Mouse (Mus musculus): ENCODE results near the gene Bcor. TPM values are rescaled to one million over a fixed set of nuclear protein-coding genes. Genes with fewer than 3 reads are reported as not detected.

The Bcor gene
- total and polyA plus RNA-seq, 2 experiments: 2.8 to 5.6 TPM

DNA sequence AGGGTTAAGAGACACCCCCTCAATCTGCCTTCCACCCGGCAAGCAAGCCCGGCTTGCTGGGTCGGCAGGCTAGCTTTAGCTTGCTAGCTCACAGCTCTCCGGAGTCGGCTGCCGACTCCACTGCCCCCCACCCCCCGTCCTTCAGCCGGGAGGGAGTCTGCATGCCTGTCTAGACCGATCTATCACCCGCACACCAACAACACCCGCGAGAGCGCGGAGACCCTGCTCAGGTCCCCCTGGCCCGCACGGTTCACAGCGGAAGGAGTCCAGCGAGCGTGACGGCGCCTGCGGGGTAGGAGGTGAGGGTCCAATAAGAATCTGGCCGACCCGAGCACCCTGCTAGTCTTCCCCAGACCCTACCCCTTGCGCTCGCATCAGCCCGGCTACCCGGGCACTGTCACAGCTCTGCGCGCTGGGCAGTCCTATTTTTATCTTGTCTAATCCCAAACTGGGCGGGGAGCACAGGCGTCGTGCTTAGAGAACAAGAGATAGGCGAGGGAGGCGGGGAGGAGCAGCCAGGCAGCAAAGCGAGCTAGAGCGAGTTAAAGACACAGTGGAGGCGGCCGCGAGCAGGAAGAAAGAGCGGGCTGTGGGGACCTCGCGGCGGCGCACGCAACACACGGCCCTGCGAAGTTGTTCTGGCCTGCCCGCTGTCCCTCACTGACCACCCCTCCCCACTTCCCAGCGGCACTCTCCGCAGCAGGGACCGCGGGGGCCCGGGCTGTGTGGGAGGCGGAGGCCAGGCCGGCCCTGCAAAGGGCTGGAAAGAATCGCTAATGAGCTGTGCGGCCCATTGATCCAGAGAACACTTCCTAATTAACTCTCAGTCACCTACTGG is 83.2 kb downstream of the Bcor start:
- DNase-seq (ENCODE audit: extremely low read depth, low read depth, low spot score): peak; percentile 71
- Histone ChIP-seq H3K27me3 (ENCODE audit: control insufficient read depth, insufficient read depth, low read length) (no peaks in the 10 kb centered on the region), H3K36me3 (ENCODE audit: control insufficient read depth, insufficient read depth, low read length) (no peaks in the 10 kb centered on the region), H3K4me1 (ENCODE audit: control insufficient read depth, insufficient read depth, low read length) (peaks cover 11% of the 10 kb centered on the region), H3K27ac (replicated peaks; ENCODE audit: insufficient read depth, low read depth, low read length) (no peak overlapping the region), H3K9ac (ENCODE audit: low read depth, low read length) (peak overlapping the region; percentile 70), H3K79me2 (ENCODE audit: control insufficient read depth, insufficient read depth, low read length) (peaks cover 35% of the 10 kb centered on the region), H3K4me3 (ENCODE audit: insufficient read depth, low read depth, low read length) (peak overlapping the region; percentile 58; the same call in 1 of the 2 replicates)
- no peak for TF ChIP-seq CTCF (IDR thresholded peaks at IDR 0.05; ENCODE audit: low read depth, low read length)
- no peak for TF ChIP-seq POLR2A (IDR thresholded peaks at IDR 0.05; ENCODE audit: extremely low read depth, insufficient read depth, low read length)
- WGBS: 1% methylated on average over 40 of the region's 58 CpGs

GRCm38 (mm10) chrX:12072721-12073120 is 87.4 kb downstream of the Bcor start:
- no peak for TF ChIP-seq POLR2A (IDR thresholded peaks at IDR 0.05; ENCODE audit: extremely low read depth, insufficient read depth, low read length)
- no peak for TF ChIP-seq CTCF (IDR thresholded peaks at IDR 0.05; ENCODE audit: low read depth, low read length)
- no peak overlapping the region for H3K27ac ChIP-seq (replicated peaks; ENCODE audit: insufficient read depth, low read depth, low read length)
- no peak overlapping the region for H3K4me3 ChIP-seq (ENCODE audit: insufficient read depth, low read depth, low read length)
- H3K36me3 ChIP-seq (ENCODE audit: control insufficient read depth, insufficient read depth, low read length): no peaks in the 10 kb centered on the region
- 19% methylated on average over 6 of the region's 6 CpGs for WGBS
- H3K27me3 ChIP-seq (ENCODE audit: control insufficient read depth, insufficient read depth, low read length): no peaks in the 10 kb centered on the region
- H3K4me1 ChIP-seq (ENCODE audit: control insufficient read depth, insufficient read depth, low read length): peaks cover 12% of the 10 kb centered on the region
- H3K9ac ChIP-seq (ENCODE audit: low read depth, low read length): no peak overlapping the region
- H3K79me2 ChIP-seq (ENCODE audit: control insufficient read depth, insufficient read depth, low read length): peaks cover 35% of the 10 kb centered on the region
- no peak for DNase-seq (ENCODE audit: extremely low read depth, low read depth, low spot score)

GRCm38 (mm10) chrX:12068978-12069724 is 91.0 kb downstream of the Bcor start:
- TF ChIP-seq POLR2A (IDR thresholded peaks at IDR 0.05; ENCODE audit: extremely low read depth, insufficient read depth, low read length) (no peak), CTCF (IDR thresholded peaks at IDR 0.05; ENCODE audit: low read depth, low read length) (no peak)
- no peaks in the 10 kb centered on the region for H3K27me3 ChIP-seq (ENCODE audit: control insufficient read depth, insufficient read depth, low read length)
- no peak for DNase-seq (ENCODE audit: extremely low read depth, low read depth, low spot score)
- 64% methylated on average over 26 of the region's 26 CpGs for WGBS
- H3K79me2 ChIP-seq (ENCODE audit: control insufficient read depth, insufficient read depth, low read length): peaks cover 24% of the 10 kb centered on the region
- no peak overlapping the region for H3K4me3 ChIP-seq (ENCODE audit: insufficient read depth, low read depth, low read length)
- H3K9ac ChIP-seq (ENCODE audit: low read depth, low read length): no peak overlapping the region
- no peaks in the 10 kb centered on the region for H3K36me3 ChIP-seq (ENCODE audit: control insufficient read depth, insufficient read depth, low read length)
- no peak overlapping the region for H3K27ac ChIP-seq (replicated peaks; ENCODE audit: insufficient read depth, low read depth, low read length)
- peaks cover 12% of the 10 kb centered on the region for H3K4me1 ChIP-seq (ENCODE audit: control insufficient read depth, insufficient read depth, low read length)

- no peaks in the 10 kb centered on the region for H3K36me3 ChIP-seq (ENCODE audit: control insufficient read depth, insufficient read depth, low read length)
- no peak overlapping the region for H3K9ac ChIP-seq (ENCODE audit: low read depth, low read length)
- peaks cover 21% of the 10 kb centered on the region for H3K79me2 ChIP-seq (ENCODE audit: control insufficient read depth, insufficient read depth, low read length)
- TF ChIP-seq POLR2A (IDR thresholded peaks at IDR 0.05; ENCODE audit: extremely low read depth, insufficient read depth, low read length) (no peak), CTCF (IDR thresholded peaks at IDR 0.05; ENCODE audit: low read depth, low read length) (no peak)
- peaks cover 10% of the 10 kb centered on the region for H3K4me1 ChIP-seq (ENCODE audit: control insufficient read depth, insufficient read depth, low read length)
- no peak overlapping the region for H3K4me3 ChIP-seq (ENCODE audit: insufficient read depth, low read depth, low read length)
- H3K27me3 ChIP-seq (ENCODE audit: control insufficient read depth, insufficient read depth, low read length): no peaks in the 10 kb centered on the region
- no peak for DNase-seq (ENCODE audit: extremely low read depth, low read depth, low spot score)
- 52% methylated on average over 18 of the region's 18 CpGs for WGBS
- H3K27ac ChIP-seq (replicated peaks; ENCODE audit: insufficient read depth, low read depth, low read length): no peak overlapping the region
Measured at GRCm38 (mm10) chrX:12067851-12068510, 92.2 kb downstream of the Bcor start.

GRCm38 (mm10) chrX:12067031-12067430 is 93.1 kb downstream of the Bcor start:
- Histone ChIP-seq H3K79me2 (ENCODE audit: control insufficient read depth, insufficient read depth, low read length) (peaks cover 18% of the 10 kb centered on the region), H3K36me3 (ENCODE audit: control insufficient read depth, insufficient read depth, low read length) (no peaks in the 10 kb centered on the region), H3K4me1 (ENCODE audit: control insufficient read depth, insufficient read depth, low read length) (peaks cover 6% of the 10 kb centered on the region; the same call in 1 of the 2 replicates), H3K27me3 (ENCODE audit: control insufficient read depth, insufficient read depth, low read length) (no peaks in the 10 kb centered on the region), H3K9ac (ENCODE audit: low read depth, low read length) (no peak overlapping the region), H3K4me3 (ENCODE audit: insufficient read depth, low read depth, low read length) (no peak overlapping the region), H3K27ac (replicated peaks; ENCODE audit: insufficient read depth, low read depth, low read length) (no peak overlapping the region)
- no peak for DNase-seq (ENCODE audit: extremely low read depth, low read depth, low spot score)
- WGBS: 58% methylated on average over 6 of the region's 6 CpGs
- no peak for TF ChIP-seq CTCF (IDR thresholded peaks at IDR 0.05; ENCODE audit: low read depth, low read length)
- TF ChIP-seq POLR2A (IDR thresholded peaks at IDR 0.05; ENCODE audit: extremely low read depth, insufficient read depth, low read length): no peak

Measured in liver, adult 2 months (tissue).